Mouse (Mus musculus) E14TG2a.4 (cell line): ENCODE measurements around the gene Grip1.
A peak's percentile ranks its signal among the peaks of the same experiment; 100 is the strongest.

Source experiments
- H3K27me3 ChIP-seq: 2 replicates; pipeline ENCODE4 v1.6.1; 2014; ENCODE audit warnings: low read length, control low read depth; ENCODE audit not compliant: insufficient read depth
- H3K36me3 ChIP-seq: 2 replicates; pipeline ENCODE4 v1.6.1; 2014; ENCODE audit warnings: low read length, control low read depth; ENCODE audit not compliant: insufficient read depth
- H3K4me1 ChIP-seq: replicated peaks from 2 replicates; pipeline ENCODE4 v1.6.1; 2014; ENCODE audit warnings: low read depth, low read length, control low read depth
- H3K4me3 ChIP-seq: replicated peaks from 2 replicates; pipeline ENCODE4 v1.5.1; 2014; ENCODE audit warnings: mild to moderate bottlenecking, low read length
- H3K9me3 ChIP-seq: 2 replicates; pipeline ENCODE4 v1.6.1; 2014; ENCODE audit warnings: low read length, control low read depth
- CTCF ChIP-seq: conservative IDR thresholded peaks from 2 replicates; pipeline ENCODE4 v1.5.1; 2014; ENCODE audit warnings: low read length
- NANOG ChIP-seq: IDR thresholded peaks from 2 replicates; pipeline ENCODE4 v1.6.1; 2014; ENCODE audit warnings: borderline replicate concordance, low read length, mixed read lengths
- POU5F1 ChIP-seq: IDR thresholded peaks from 2 replicates; pipeline ENCODE4 v1.6.1; 2014; ENCODE audit warnings: low read length, borderline replicate concordance

The Grip1 gene

DNA sequence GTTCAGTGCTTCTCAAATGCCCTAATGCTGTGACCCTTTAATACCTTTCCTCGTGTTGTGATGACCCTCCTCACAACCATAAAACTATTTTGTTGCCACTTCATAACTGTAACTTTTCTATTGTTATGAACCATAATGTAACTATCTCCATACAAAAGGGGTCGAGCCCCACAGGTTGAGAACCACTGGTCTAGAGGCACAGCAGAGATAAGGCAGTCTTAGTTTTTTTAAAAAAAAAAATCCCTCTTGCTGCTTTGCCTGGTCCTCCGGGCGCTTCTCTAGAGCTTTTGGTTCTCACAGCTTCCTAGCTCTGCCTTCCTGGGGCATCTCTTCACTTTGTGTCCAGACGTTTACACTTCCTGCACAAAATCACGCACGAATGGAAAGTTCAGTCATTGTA, 155.4 kb downstream of the Grip1 start:
- Histone ChIP-seq H3K36me3 (no peaks in the 10 kb centered on the region), H3K4me1 (no peaks in the 10 kb centered on the region), H3K27me3 (no peaks in the 10 kb centered on the region), H3K4me3 (no peak overlapping the region), H3K9me3 (no peaks in the 10 kb centered on the region)
- TF ChIP-seq POU5F1 (no peak), NANOG (no peak), CTCF (no peak)

GRCm38 (mm10) chr10:119610279-119610895, 156.8 kb downstream of the Grip1 start:
- no peaks in the 10 kb centered on the region for H3K36me3 ChIP-seq
- peaks cover 9% of the 10 kb centered on the region for H3K4me1 ChIP-seq
- H3K9me3 ChIP-seq = no peaks in the 10 kb centered on the region
- TF ChIP-seq CTCF (peak; percentile 64), NANOG (no peak)
- no peak overlapping the region for H3K4me3 ChIP-seq
- H3K27me3 ChIP-seq = no peaks in the 10 kb centered on the region

DNA sequence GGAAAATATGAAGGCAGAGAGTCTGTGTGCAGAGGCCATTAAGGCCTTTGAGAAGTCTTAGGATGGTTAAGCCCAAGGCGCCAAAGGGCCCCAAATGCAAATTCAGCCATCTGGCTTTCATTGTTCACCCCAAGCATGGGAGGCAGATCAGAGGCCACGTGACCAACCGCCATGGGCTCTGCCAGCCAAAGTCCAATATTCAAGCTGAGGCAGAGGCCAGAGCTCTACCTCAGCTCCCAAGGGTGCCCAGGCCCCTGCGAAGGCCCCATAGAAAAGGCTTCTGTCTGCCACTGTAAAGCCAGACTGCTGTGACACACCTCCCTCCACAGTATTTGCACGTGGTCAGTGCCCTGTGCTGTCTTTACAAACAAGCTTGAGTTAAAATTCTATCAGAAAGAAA, 158.4 kb downstream of the Grip1 start:
- H3K4me1 ChIP-seq = peaks cover 11% of the 10 kb centered on the region
- TF ChIP-seq NANOG (no peak), CTCF (no peak), POU5F1 (no peak)
- H3K9me3 ChIP-seq = no peaks in the 10 kb centered on the region
- no peaks in the 10 kb centered on the region for H3K27me3 ChIP-seq
- no peak overlapping the region for H3K4me3 ChIP-seq
- H3K36me3 ChIP-seq = no peaks in the 10 kb centered on the region

DNA sequence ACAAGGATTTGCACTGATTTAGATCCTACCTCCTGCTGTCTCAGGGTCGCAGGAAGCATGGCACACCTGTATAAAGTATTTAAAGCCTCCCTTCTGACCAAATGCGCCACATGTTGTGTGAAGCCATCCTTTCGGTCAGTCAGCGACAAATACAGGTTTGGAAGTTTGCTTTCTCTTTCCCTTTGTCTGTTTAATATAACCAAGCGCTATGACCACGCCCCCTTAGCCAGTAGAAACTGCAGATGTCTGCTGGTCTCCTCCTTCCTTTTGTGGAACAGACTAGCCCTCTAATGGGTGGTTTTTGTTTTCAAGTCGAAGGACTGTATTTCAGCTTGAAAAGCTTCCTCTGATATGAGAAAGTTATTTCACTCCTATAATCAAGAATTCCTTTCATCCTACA, 161.1 kb downstream of the Grip1 start:
- no peaks in the 10 kb centered on the region for H3K36me3 ChIP-seq
- 0 out of 2 replicates have a peak, but pooled peaks cover 4% of the 10 kb centered on the region for H3K9me3 ChIP-seq
- H3K27me3 ChIP-seq = no peaks in the 10 kb centered on the region
- TF ChIP-seq POU5F1 (no peak), CTCF (no peak), NANOG (no peak)
- H3K4me3 ChIP-seq = no peak overlapping the region
- peaks cover 11% of the 10 kb centered on the region for H3K4me1 ChIP-seq

DNA sequence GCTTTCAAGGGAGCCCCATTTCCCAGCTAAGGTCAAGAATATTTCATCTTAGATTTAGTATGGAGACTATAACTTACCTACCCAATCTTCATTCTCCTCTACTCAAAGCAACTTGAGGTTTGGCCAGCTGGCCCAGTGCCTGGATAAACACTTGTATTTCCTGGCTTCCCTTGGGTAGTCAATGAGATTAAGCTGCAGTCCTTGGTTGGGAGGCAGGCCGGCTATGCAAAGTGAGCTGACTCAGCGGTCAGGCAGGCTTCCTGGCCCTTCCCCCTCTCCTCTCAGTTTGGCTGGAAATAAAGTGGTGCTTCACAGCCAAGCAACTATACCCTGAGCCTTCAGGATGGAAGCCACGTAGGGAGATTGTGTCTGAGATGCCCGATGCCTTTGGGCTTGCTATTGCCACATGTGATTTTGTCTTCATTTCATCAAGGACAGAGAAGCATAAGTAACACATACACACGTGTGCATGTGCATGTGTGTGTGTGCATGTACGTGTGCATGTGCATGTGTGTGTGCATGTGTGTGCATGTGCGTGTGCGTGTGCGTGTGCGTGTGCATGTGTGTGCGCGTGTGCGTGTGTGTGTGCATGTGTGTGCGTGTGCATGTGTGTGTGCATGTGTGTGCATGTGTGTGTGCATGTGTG, 161.7 kb downstream of the Grip1 start:
- no peak for TF ChIP-seq POU5F1
- no peak for TF ChIP-seq NANOG
- no peak for TF ChIP-seq CTCF
- Histone ChIP-seq H3K27me3 (no peaks in the 10 kb centered on the region), H3K4me1 (peaks cover 11% of the 10 kb centered on the region), H3K9me3 (0 out of 2 replicates have a peak, but pooled peaks cover 5% of the 10 kb centered on the region), H3K4me3 (no peak overlapping the region), H3K36me3 (no peaks in the 10 kb centered on the region)

GRCm38 (mm10) chr10:119616078-119616477, 162.4 kb downstream of the Grip1 start:
- 0 out of 2 replicates have a peak, but pooled peaks cover 5% of the 10 kb centered on the region for H3K9me3 ChIP-seq
- H3K36me3 ChIP-seq = no peaks in the 10 kb centered on the region
- H3K27me3 ChIP-seq = no peaks in the 10 kb centered on the region
- no peak overlapping the region for H3K4me3 ChIP-seq
- TF ChIP-seq NANOG (no peak), CTCF (no peak), POU5F1 (no peak)
- peaks cover 11% of the 10 kb centered on the region for H3K4me1 ChIP-seq

GRCm38 (mm10) chr10:119628656-119629055, 175.0 kb downstream of the Grip1 start:
- Histone ChIP-seq H3K4me3 (no peak overlapping the region), H3K9me3 (no peaks in the 10 kb centered on the region)

DNA sequence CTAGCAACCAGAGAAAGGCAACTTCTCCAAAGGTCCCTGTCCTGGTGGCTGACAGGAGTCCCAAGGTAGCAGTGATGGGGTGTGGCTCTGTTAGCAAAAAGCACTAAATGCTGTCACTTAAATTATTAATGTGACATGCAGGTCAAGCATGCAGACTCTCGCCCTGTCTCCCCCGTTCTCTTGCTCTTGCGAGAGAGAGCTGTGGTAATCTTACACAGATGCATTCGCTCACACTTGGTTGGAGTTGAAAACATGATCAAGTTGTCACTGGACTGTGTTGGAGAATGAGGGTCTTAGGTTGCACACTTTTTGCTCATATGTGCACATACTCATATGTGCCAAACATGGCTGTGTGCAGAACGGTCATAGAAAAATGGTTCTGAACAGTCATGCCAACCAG, 176.8 kb downstream of the Grip1 start:
- Histone ChIP-seq H3K27me3 (0 out of 2 replicates have a peak, but pooled peaks cover 4% of the 10 kb centered on the region), H3K4me1 (no peaks in the 10 kb centered on the region), H3K36me3 (no peaks in the 10 kb centered on the region), H3K4me3 (no peak overlapping the region), H3K9me3 (no peaks in the 10 kb centered on the region)
- TF ChIP-seq CTCF = no peak
- TF ChIP-seq NANOG = no peak
- no peak for TF ChIP-seq POU5F1

More at GRCm38 (mm10) chr10:119628656-119629055, 175.0 kb downstream of the Grip1 start:
- Histone ChIP-seq H3K27me3 (0 out of 2 replicates have a peak, but pooled peaks cover 4% of the 10 kb centered on the region), H3K4me1 (no peaks in the 10 kb centered on the region), H3K36me3 (no peaks in the 10 kb centered on the region)
- TF ChIP-seq NANOG (no peak), POU5F1 (no peak), CTCF (no peak)

- Histone ChIP-seq H3K27me3 (0 out of 2 replicates have a peak, but pooled peaks cover 4% of the 10 kb centered on the region), H3K36me3 (no peaks in the 10 kb centered on the region), H3K9me3 (no peaks in the 10 kb centered on the region), H3K4me1 (no peaks in the 10 kb centered on the region), H3K4me3 (no peak overlapping the region)
- no peak for TF ChIP-seq CTCF
- TF ChIP-seq NANOG = no peak
Observed at GRCm38 (mm10) chr10:119631966-119632365, 178.3 kb downstream of the Grip1 start.
